Mouse (Mus musculus) limb, embryonic 15.5 days (tissue): ENCODE measurements around the gene Dusp21. TPM values are rescaled to one million over a fixed set of nuclear protein-coding genes. Genes with fewer than 3 reads are reported as not detected.
A peak's percentile ranks its signal among the peaks of the same experiment; 100 is the strongest.

Experiments
- ATAC-seq: fragments of 200-750 bp; cut with Nextera tagmentation; 2 replicates; pipeline ENCODE4 v1.8.0; 2017; ENCODE audit warnings: low read depth, moderate TSS enrichment; ENCODE audit not compliant: insufficient number of reproducible peaks, low FRiP score, low TSS enrichment
- H3K27ac ChIP-seq: fragments of 300-500 bp; sonication (generic); 2 replicates; pipeline ENCODE4 v1.5.1; 2015; ENCODE audit warnings: moderate library complexity, mild to moderate bottlenecking, inconsistent platforms
- H3K27me3 ChIP-seq: fragments of 300-500 bp; sonication (generic); 2 replicates; pipeline ENCODE4 v1.6.1; 2015; ENCODE audit warnings: inconsistent platforms
- H3K36me3 ChIP-seq: fragments of 300-500 bp; sonication (generic); 2 replicates; pipeline ENCODE4 v1.6.1; 2015; ENCODE audit warnings: inconsistent platforms
- H3K4me1 ChIP-seq: fragments of 300-500 bp; sonication (generic); 2 replicates; pipeline ENCODE4 v1.6.1; 2015; ENCODE audit warnings: inconsistent platforms
- H3K4me2 ChIP-seq: fragments of 300-500 bp; sonication (generic); 2 replicates; pipeline ENCODE4 v1.6.1; 2015; ENCODE audit warnings: mild to moderate bottlenecking, inconsistent platforms
- H3K4me3 ChIP-seq: fragments of 300-500 bp; sonication (generic); 2 replicates; pipeline ENCODE4 v1.5.1; 2015; ENCODE audit warnings: mild to moderate bottlenecking, inconsistent platforms
- H3K9ac ChIP-seq: fragments of 300-500 bp; sonication (generic); 2 replicates; pipeline ENCODE4 v1.6.1; 2015; ENCODE audit warnings: inconsistent platforms
- H3K9me3 ChIP-seq: fragments of 300-500 bp; sonication (generic); 2 replicates; pipeline ENCODE4 v1.6.1; 2016; ENCODE audit warnings: inconsistent platforms
- WGBS: fragments of 180-500 bp; shearing (Covaris S2); methylation state at CpG from one replicate; pipeline ENCODE4 v1.1.7; 2015; 5-methylcytosine and 5-hydroxymethylcytosine counted together
- polyA plus RNA-seq: library from polyadenylated mRNA; unstranded; fragments of >200 nt; fragmentation: Nextera tagmentation; extraction: Ambion mirVana; gene quantifications from 2 replicates; pipeline ENCODE4 v1.2.1, GENCODE M21; 2015

Gene Dusp21
- polyA plus RNA-seq = not detected in 2 replicates

DNA sequence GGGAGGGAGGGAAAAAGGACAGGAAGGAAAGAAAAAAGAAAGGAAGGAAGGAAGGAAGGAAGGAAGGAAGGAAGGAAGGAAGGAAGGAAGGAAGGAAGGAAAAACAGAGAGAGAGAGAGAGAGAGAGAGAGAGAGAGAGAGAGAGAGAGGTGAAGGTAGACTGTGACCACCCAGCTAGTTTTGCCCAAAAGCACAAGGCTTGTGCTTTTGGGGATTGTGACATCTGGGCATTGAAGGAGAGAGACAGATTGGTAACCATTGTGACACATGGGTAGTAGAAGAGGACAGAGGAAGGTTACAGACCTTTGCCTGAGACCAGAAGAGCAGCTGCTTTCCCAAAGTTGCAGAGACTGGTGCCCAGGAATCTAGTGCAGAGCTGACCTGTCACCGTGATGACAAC, at the start of gene Dusp21:
TSS of gene Dusp21 (plus strand) at position 301 of the 400 bp plus-strand sequence.
- no peak within 1 kb of the TSS for H3K4me2 ChIP-seq
- no peaks in the 10 kb centered on the region for H3K27me3 ChIP-seq
- no peaks in the 10 kb centered on the region for H3K36me3 ChIP-seq
- no peak within 1 kb of the TSS for H3K9ac ChIP-seq
- H3K4me1 ChIP-seq = no peaks in the 10 kb centered on the region
- H3K27ac ChIP-seq = no peak within 1 kb of the TSS
- no peak for ATAC-seq
- H3K4me3 ChIP-seq = no peak within 1 kb of the TSS
- 100% methylated on average over 1 of the region's 1 CpGs for WGBS
- no peaks in the 10 kb centered on the region for H3K9me3 ChIP-seq

DNA sequence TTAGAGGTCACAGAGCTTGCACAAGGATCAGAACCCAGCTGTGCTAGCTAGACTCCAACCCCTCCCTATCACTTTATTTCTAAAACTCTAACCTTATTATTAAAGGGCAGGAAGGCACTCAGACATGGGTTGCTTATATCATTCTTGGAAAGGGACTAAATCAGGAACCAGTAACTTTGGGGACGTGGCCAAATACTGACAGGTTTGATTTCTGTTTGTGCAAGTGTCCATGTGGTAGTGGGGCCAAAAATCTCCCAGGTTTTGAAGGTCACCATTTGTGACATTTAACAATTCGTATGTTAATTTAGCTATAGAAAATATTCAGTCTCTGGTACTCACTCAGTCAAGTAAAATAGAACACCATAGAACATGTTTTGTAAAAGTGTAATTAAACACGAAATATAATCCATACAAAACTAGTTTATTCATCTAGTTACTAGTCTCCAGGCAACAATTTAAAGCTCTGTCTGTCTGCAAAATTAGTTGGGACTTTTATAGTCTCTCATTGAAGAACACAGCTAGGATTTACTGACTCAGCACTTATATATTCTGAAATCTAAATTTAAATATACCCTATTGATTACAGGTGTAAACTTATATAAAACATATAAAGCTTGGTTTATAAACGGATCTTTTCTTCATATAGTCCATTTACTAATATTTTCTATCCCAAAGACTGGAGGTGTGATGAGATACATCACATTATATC, 15.2 kb downstream of the Dusp21 start:
- Histone ChIP-seq H3K27me3 (no peaks in the 10 kb centered on the region), H3K9ac (no peak overlapping the region), H3K4me1 (no peaks in the 10 kb centered on the region), H3K4me2 (no peak overlapping the region), H3K9me3 (no peaks in the 10 kb centered on the region), H3K36me3 (no peaks in the 10 kb centered on the region), H3K27ac (no peak overlapping the region), H3K4me3 (no peak overlapping the region)
- WGBS = 57% methylated on average over 4 of the region's 4 CpGs
- no peak for ATAC-seq

DNA sequence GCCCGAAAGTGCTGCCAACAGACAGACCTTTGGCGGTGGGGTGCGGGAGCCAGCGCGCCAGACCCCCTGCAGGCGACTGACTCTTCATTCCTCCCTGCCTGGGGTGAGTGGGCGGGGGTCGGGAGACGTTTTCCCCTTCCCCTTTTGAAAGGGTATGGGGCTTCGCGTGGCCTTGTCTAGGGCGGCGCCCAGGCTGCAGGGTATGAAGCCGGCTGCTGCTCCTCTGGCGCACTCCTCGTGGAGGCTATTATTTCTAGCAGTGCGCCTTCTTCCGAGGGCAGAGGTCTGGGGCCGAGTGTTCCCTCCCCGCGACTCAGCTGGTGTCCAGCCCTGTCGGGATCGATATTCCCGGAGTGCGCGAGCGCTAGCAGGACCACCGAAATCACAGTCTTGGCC, 16.1 kb downstream of the Dusp21 start:
- under 1% methylated on average over 28 of the region's 28 CpGs for WGBS
- H3K9me3 ChIP-seq = no peaks in the 10 kb centered on the region
- peak overlapping the region; percentile 77 for H3K4me3 ChIP-seq
- peak overlapping the region; percentile 63 for H3K4me2 ChIP-seq
- no peaks in the 10 kb centered on the region for H3K36me3 ChIP-seq
- H3K9ac ChIP-seq = peak overlapping the region; percentile 62
- peak overlapping the region; percentile 90 for H3K27ac ChIP-seq
- ATAC-seq = peak; percentile 77
- H3K4me1 ChIP-seq = no peaks in the 10 kb centered on the region
- H3K27me3 ChIP-seq = no peaks in the 10 kb centered on the region

DNA sequence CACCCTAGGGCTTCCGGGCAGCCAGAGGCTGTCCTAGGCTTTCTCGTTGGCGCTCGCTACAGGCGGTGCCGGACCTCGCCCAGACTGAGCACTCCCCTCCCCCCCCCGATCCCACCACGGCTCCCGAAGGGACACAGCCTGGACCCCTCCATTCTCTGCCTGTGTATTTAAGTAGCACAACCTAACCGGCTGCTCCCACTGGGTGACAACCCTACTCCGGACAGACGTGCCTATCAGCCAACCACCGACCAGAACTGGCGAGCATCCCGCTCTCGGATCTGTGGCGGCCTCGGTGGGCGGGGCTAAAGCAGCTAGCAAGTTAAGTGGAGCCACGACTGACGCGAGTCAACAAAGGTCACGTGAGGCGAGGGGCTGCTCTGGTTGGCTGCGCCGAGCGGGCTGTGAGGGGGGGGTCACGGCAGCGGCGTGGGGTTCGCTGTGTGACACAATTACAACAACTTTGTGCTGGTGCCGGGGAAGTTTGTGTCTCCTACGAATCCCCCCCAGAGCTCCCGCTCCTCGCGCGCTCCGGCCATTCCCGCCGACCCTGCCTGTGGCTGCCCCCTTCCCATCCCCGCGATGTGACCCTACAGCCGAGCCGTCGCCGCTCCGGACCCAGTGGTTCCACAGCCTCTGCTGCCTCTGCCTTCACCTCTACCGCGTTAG, 16.7 kb downstream of the Dusp21 start, which contains the start of gene Kdm6a:
TSS of gene Kdm6a (plus strand) at position 384 of the 666 bp plus-strand sequence.
- WGBS = under 1% methylated on average over 41 of the region's 50 CpGs
- Histone ChIP-seq H3K27ac (peak within 1 kb of the TSS; percentile 98), H3K9ac (peak within 1 kb of the TSS; percentile 82), H3K4me1 (no peaks in the 10 kb centered on the region), H3K9me3 (no peaks in the 10 kb centered on the region), H3K27me3 (no peaks in the 10 kb centered on the region), H3K4me2 (peak within 1 kb of the TSS; percentile 63), H3K36me3 (no peaks in the 10 kb centered on the region), H3K4me3 (peak within 1 kb of the TSS; percentile 77)
- peak; percentile 100 for ATAC-seq

DNA sequence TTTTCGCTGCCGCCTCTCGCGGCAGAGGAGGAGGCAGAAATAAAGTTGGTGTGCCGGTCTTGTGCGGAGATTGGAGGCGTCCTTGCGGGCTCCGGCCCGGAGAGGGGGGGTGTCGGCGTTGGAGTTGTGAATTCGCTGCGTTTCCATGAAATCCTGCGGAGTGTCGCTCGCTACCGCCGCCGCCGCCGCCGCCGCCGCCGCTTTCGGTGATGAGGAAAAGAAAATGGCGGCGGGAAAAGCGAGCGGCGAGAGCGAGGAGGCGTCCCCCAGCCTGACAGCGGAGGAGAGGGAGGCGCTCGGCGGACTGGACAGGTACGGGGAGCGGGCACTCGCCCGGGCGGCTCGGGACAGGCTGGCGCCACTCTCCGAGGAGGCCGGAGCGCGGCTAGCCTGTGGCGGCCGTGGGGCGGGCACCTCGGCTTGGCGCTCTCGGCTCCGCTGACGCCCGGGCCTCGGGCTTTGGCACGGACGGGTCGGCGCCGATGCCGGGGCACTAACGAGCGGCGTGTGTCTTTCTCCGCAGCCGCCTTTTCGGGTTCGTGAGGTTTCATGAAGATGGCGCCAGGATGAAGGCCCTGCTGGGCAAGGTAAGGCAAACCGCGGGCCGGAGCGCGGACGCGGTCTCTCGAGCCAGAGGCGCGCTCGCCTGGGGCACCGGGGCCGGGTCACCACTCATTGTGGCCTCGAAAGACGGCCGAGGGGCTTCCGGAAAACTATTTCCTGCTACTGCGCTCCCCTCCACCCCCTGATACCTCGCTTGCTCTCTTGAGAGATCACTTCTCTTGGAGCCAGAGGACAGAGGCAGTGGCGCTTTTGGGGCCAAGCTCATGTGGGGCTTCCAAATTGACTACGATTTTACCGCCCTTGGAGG, 17.4 kb downstream of the Dusp21 start:
- H3K27ac ChIP-seq = peak overlapping the region; percentile 98
- under 1% methylated on average over 80 of the region's 95 CpGs for WGBS
- H3K27me3 ChIP-seq = no peaks in the 10 kb centered on the region
- H3K4me2 ChIP-seq = peak overlapping the region; percentile 44
- no peak for ATAC-seq
- H3K36me3 ChIP-seq = no peaks in the 10 kb centered on the region
- peak overlapping the region; percentile 77 for H3K4me3 ChIP-seq
- no peaks in the 10 kb centered on the region for H3K4me1 ChIP-seq
- peak overlapping the region; percentile 82 for H3K9ac ChIP-seq
- no peaks in the 10 kb centered on the region for H3K9me3 ChIP-seq

DNA sequence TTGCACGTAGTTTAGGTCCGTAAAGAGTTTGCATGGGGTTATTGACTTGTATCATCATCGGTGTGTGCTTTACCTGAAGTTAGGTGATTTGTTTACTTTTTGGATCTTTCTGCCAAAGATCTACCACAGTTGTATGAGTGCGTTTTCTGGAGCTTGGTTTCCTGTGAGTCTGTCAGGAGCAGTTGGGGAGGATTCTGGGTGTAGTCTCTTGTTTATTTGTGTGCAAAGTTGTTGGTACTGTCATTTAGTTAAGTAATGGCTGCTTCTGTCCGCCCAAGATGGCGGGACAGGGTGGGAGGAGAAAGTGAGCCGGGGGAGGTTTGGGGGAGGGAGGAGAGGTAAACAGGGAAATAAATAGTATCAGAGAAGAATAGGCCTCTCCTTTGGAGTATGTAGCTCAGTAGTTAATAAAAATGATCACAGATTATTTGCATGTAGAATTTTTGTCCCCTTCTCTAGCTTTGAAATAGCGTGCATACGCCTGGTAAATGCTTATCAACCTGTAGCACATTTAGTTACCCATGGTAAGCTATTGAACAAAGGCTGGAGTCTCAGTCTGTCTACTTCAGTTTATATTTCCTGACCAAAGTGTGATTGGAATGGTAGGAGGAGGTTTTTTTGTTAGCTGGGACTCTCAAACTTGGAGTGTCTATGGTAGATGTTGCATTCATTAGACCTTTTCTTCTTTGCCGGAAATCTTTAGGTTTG, 18.4 kb downstream of the Dusp21 start:
- Histone ChIP-seq H3K27me3 (no peaks in the 10 kb centered on the region), H3K9ac (peak overlapping the region; percentile 82), H3K27ac (peak overlapping the region; percentile 98), H3K9me3 (no peaks in the 10 kb centered on the region), H3K4me3 (peak overlapping the region; percentile 77), H3K4me2 (peak overlapping the region; percentile 44), H3K36me3 (no peaks in the 10 kb centered on the region), H3K4me1 (no peaks in the 10 kb centered on the region)
- ATAC-seq = no peak
- WGBS = 1% methylated on average over 10 of the region's 10 CpGs

DNA sequence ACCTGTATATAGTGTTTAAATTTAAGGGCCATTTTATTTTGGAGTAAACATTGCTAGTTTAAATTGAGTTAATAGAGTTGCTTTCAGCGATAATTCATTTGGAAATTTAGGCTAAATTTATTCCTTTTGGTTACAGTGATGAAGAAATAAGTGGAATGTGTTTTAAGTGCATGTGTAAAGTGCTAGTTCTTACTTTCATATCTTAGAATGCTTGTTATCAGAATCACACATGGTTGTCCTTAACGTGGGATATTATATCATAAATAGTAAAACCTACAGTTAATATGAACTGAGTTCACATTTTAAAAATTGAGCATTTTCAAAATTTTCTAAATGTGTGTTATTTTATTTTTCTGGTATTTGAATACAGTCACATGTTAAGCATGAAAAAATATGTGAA, 19.5 kb downstream of the Dusp21 start:
- ATAC-seq = no peak
- Histone ChIP-seq H3K9me3 (no peaks in the 10 kb centered on the region), H3K27me3 (no peaks in the 10 kb centered on the region), H3K9ac (no peak overlapping the region), H3K4me2 (no peak overlapping the region), H3K36me3 (no peaks in the 10 kb centered on the region), H3K4me1 (no peaks in the 10 kb centered on the region), H3K4me3 (no peak overlapping the region), H3K27ac (no peak overlapping the region)
- WGBS = 61% methylated on average over 2 of the region's 2 CpGs

DNA sequence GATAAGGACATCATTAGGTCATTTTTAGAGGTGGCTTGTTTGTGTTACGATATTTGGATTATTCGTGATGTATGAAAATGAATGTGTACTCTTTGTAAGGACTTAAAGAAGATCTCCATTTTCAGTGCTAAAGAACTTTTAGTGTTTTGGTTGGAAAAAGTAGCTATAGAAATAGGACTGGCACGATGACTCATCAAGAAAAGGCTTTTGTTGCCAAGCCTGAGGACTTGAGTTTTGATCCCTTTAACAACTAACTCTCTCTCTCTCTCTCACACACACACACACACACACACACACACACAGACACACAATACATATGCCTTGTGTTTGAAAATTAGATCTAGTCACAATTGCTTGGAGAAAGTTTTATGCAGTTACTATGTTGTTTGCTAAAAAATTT, 21.3 kb downstream of the Dusp21 start:
- 76% methylated on average over 3 of the region's 3 CpGs for WGBS
- Histone ChIP-seq H3K4me2 (no peak overlapping the region), H3K4me3 (no peak overlapping the region), H3K9me3 (no peaks in the 10 kb centered on the region), H3K36me3 (no peaks in the 10 kb centered on the region), H3K4me1 (no peaks in the 10 kb centered on the region), H3K9ac (no peak overlapping the region), H3K27me3 (no peaks in the 10 kb centered on the region), H3K27ac (no peak overlapping the region)
- ATAC-seq = no peak

DNA sequence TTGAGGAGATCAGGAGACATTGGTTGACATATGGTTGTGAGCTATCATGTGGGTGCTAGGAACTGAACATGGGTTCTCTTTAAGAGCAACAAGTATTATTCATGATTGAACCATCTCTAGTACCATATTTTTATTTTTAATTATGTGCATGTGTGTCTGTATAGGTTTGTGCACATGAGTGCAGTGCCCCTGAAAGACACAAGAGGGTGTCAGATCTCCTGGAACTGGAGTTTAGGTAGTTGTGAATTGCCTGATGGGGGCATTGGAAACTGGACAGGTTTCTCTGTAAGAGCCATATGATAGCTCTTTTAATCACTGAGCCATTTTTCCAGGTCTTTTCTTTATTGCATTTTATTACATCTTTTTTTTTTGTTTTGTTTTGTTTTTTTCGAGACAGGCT, 23.3 kb downstream of the Dusp21 start:
- Histone ChIP-seq H3K9ac (no peak overlapping the region), H3K9me3 (no peaks in the 10 kb centered on the region), H3K27ac (no peak overlapping the region), H3K4me1 (no peaks in the 10 kb centered on the region), H3K4me3 (no peak overlapping the region), H3K36me3 (no peaks in the 10 kb centered on the region), H3K27me3 (no peaks in the 10 kb centered on the region), H3K4me2 (no peak overlapping the region)
- WGBS = 96% methylated on average over 1 of the region's 1 CpGs
- ATAC-seq = no peak

DNA sequence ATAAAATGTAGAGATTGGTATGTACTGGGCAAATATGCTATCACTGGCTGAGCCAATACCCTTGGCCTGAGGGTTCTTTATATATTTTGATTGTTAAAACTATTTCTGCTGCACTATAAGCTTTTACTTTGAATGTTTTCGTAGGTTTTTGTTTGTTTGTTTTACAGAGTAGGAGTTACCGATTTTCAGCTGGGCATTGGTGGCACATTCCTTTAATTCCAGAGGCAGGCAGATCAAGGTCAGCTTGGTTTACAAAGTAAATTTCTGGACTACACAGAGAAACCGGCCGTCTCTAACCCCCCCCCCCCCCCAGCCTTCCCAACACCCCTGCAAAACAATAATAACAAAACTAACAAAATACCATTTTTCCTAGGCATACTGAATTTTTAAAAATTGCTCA, 29.2 kb downstream of the Dusp21 start:
- WGBS = 39% methylated on average over 4 of the region's 4 CpGs
- H3K36me3 ChIP-seq = no peaks in the 10 kb centered on the region
- no peak overlapping the region for H3K9ac ChIP-seq

DNA sequence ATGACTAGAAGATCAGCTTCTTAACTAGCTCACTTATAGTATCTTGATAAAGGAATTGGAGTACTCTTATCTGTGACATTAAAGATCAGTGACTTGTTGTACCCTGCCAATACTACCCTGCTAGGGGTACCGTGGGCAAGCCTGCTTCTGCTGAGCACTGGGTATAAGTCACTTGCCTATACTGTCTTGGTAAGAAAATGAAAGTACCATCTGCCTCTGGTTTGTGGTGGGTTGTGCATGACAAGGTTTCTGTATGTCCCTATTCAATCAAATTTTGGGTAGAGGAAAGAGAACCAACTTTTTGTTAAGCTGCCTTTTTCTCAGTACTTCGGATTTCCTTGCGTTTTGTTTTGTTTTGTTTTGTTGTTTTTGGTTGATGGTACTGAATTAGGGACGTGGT, 32.1 kb downstream of the Dusp21 start:
- H3K4me3 ChIP-seq = no peak overlapping the region
- H3K27ac ChIP-seq = no peak overlapping the region
- no peaks in the 10 kb centered on the region for H3K27me3 ChIP-seq
- H3K4me2 ChIP-seq = no peak overlapping the region
- 89% methylated on average over 4 of the region's 4 CpGs for WGBS
- H3K4me1 ChIP-seq = no peaks in the 10 kb centered on the region
- no peaks in the 10 kb centered on the region for H3K9me3 ChIP-seq
- ATAC-seq = no peak
- H3K9ac ChIP-seq = no peak overlapping the region
- no peaks in the 10 kb centered on the region for H3K36me3 ChIP-seq

More for the DNA sequence above, 29.2 kb downstream of the Dusp21 start:
- Histone ChIP-seq H3K9me3 (no peaks in the 10 kb centered on the region), H3K4me3 (no peak overlapping the region), H3K4me2 (no peak overlapping the region), H3K27me3 (no peaks in the 10 kb centered on the region), H3K27ac (no peak overlapping the region), H3K4me1 (no peaks in the 10 kb centered on the region)
- ATAC-seq = no peak
